Mouse (Mus musculus) heart, embryonic 11.5 days (tissue): ENCODE measurements around the gene Arhgef5. TPM values are rescaled to one million over a fixed set of nuclear protein-coding genes. Genes with fewer than 3 reads are reported as not detected.
A peak's percentile ranks its signal among the peaks of the same experiment; 100 is the strongest.
"Not testable (repeated sequence)": the region's sequence is repeated elsewhere in the genome, so short reads cannot be mapped to it uniquely, and the experiment has no call there.

Experiments
- ATAC-seq: fragments of 200-750 bp; cut with Nextera tagmentation; replicated peaks from 2 replicates; pipeline ENCODE4 v1.8.0; 2017; ENCODE audit warnings: moderate library complexity; ENCODE audit not compliant: insufficient number of reproducible peaks, low FRiP score, low TSS enrichment
- H3K27ac ChIP-seq: fragments of 300-500 bp; sonication (generic); 2 replicates; pipeline ENCODE4 v1.5.1; 2014; ENCODE audit warnings: mild to moderate bottlenecking, low read depth, low read length
- H3K27me3 ChIP-seq: fragments of 300-500 bp; sonication (generic); 2 replicates; pipeline ENCODE4 v1.6.1; 2014; ENCODE audit warnings: mild to moderate bottlenecking, low read length, mixed read lengths; ENCODE audit not compliant: control insufficient read depth, insufficient read depth
- H3K36me3 ChIP-seq: fragments of 300-500 bp; sonication (generic); 2 replicates; pipeline ENCODE4 v1.6.1; 2014; ENCODE audit warnings: mild to moderate bottlenecking, low read length, moderate library complexity, mixed read lengths; ENCODE audit not compliant: control insufficient read depth, insufficient read depth
- H3K4me1 ChIP-seq: fragments of 300-500 bp; sonication (generic); 2 replicates; pipeline ENCODE4 v1.6.1; 2014; ENCODE audit warnings: low read length; ENCODE audit not compliant: control insufficient read depth, insufficient read depth
- H3K4me2 ChIP-seq: fragments of 300-500 bp; sonication (generic); 2 replicates; pipeline ENCODE4 v1.6.1; 2014; ENCODE audit warnings: mild to moderate bottlenecking, moderate library complexity
- H3K4me3 ChIP-seq: fragments of 300-500 bp; sonication (generic); 2 replicates; pipeline ENCODE4 v1.5.1; 2014; ENCODE audit warnings: low read depth, low read length
- H3K9ac ChIP-seq: fragments of 300-500 bp; sonication (generic); 2 replicates; pipeline ENCODE4 v1.6.1; 2014; ENCODE audit warnings: mild to moderate bottlenecking, low read depth, low read length, moderate library complexity
- H3K9me3 ChIP-seq: fragments of 300-500 bp; sonication (generic); replicated peaks from 2 replicates; pipeline ENCODE4 v1.6.1; 2016; ENCODE audit warnings: low read length; ENCODE audit not compliant: control insufficient read depth
- WGBS: fragments of 180-500 bp; shearing (Covaris S2); extraction: QIAGEN DNeasy Blood & Tissue Kit; methylation state at CpG from one replicate; pipeline ENCODE4 v1.1.7; 2014; ENCODE audit not compliant: insufficient replicate concordance; 5-methylcytosine and 5-hydroxymethylcytosine counted together
- polyA plus RNA-seq: library from polyadenylated mRNA; unstranded; fragments of >200 nt; fragmentation: Nextera tagmentation; extraction: Ambion mirVana; gene quantifications from 2 replicates; pipeline ENCODE4 v1.2.1, GENCODE M21; 2014

Gene Arhgef5
- 5.1 and 7.5 TPM in 2 replicates for polyA plus RNA-seq

GRCm38 (mm10) chr6:43265363-43266041 is at the start of gene Arhgef5:
Gene Arhgef5, plus strand, starts transcription at chr6:43265582.
- Histone ChIP-seq H3K4me2 (peak within 1 kb of the TSS; percentile 94), H3K4me1 (no peaks in the 10 kb centered on the region), H3K9me3 (no peaks in the 10 kb centered on the region), H3K4me3 (peak within 1 kb of the TSS; percentile 77), H3K9ac (peak within 1 kb of the TSS; percentile 85), H3K27ac (peak within 1 kb of the TSS; percentile 72), H3K36me3 (no peaks in the 10 kb centered on the region), H3K27me3 (no peaks in the 10 kb centered on the region)
- WGBS: under 1% methylated on average over 48 of the region's 48 CpGs
- ATAC-seq: peak; percentile 69

GRCm38 (mm10) chr6:43231255-43231654 is 34.1 kb upstream of the Arhgef5 start, which contains the start of gene Olfr47:
Gene Olfr47, plus strand, starts transcription at chr6:43231529.
- 71% methylated on average over 1 of the region's 1 CpGs for WGBS
- ATAC-seq, H3K4me1 ChIP-seq: not testable (repeated sequence)

GRCm38 (mm10) chr6:43242061-43242460 is 23.3 kb upstream of the Arhgef5 start:
- Histone ChIP-seq H3K4me3 (no peak overlapping the region), H3K4me1 (no peaks in the 10 kb centered on the region), H3K9me3 (no peaks in the 10 kb centered on the region), H3K36me3 (no peaks in the 10 kb centered on the region), H3K4me2 (no peak overlapping the region), H3K9ac (no peak overlapping the region), H3K27me3 (no peaks in the 10 kb centered on the region), H3K27ac (no peak overlapping the region)
- no peak for ATAC-seq
- WGBS: 9% methylated on average over 4 of the region's 4 CpGs

More at GRCm38 (mm10) chr6:43231255-43231654, 34.1 kb upstream of the Arhgef5 start, which contains the start of gene Olfr47:
- H3K9ac ChIP-seq, H3K9me3 ChIP-seq, H3K36me3 ChIP-seq, H3K4me2 ChIP-seq, H3K4me3 ChIP-seq, H3K27ac ChIP-seq, H3K27me3 ChIP-seq: not testable (repeated sequence)

- ATAC-seq: no peak
- no peak overlapping the region for H3K4me3 ChIP-seq
- H3K9me3 ChIP-seq: no peaks in the 10 kb centered on the region
- WGBS: 46% methylated on average over 3 of the region's 3 CpGs
- H3K36me3 ChIP-seq: no peaks in the 10 kb centered on the region
- H3K27ac ChIP-seq: no peak overlapping the region
- H3K27me3 ChIP-seq: no peaks in the 10 kb centered on the region
- no peak overlapping the region for H3K4me2 ChIP-seq
- no peak overlapping the region for H3K9ac ChIP-seq
- peaks cover 5% of the 10 kb centered on the region for H3K4me1 ChIP-seq
Measured at GRCm38 (mm10) chr6:43247396-43247795, 18.0 kb upstream of the Arhgef5 start.

GRCm38 (mm10) chr6:43252994-43253393 is 12.4 kb upstream of the Arhgef5 start:
- H3K27ac ChIP-seq: no peak overlapping the region
- no peak for ATAC-seq
- no peak overlapping the region for H3K4me2 ChIP-seq
- H3K4me3 ChIP-seq: no peak overlapping the region
- WGBS: 67% methylated on average over 1 of the region's 1 CpGs
- peaks cover 5% of the 10 kb centered on the region for H3K4me1 ChIP-seq
- no peaks in the 10 kb centered on the region for H3K27me3 ChIP-seq
- H3K9me3 ChIP-seq: no peaks in the 10 kb centered on the region
- no peak overlapping the region for H3K9ac ChIP-seq
- H3K36me3 ChIP-seq: no peaks in the 10 kb centered on the region

GRCm38 (mm10) chr6:43254193-43254926 is 11.0 kb upstream of the Arhgef5 start:
- no peak overlapping the region for H3K4me2 ChIP-seq
- ATAC-seq: no peak
- peaks cover 5% of the 10 kb centered on the region for H3K4me1 ChIP-seq
- H3K27me3 ChIP-seq: no peaks in the 10 kb centered on the region
- no peak overlapping the region for H3K4me3 ChIP-seq
- H3K27ac ChIP-seq: no peak overlapping the region
- WGBS: 62% methylated on average over 7 of the region's 7 CpGs
- H3K36me3 ChIP-seq: no peaks in the 10 kb centered on the region
- H3K9ac ChIP-seq: no peak overlapping the region
- H3K9me3 ChIP-seq: no peaks in the 10 kb centered on the region

GRCm38 (mm10) chr6:43260756-43261155 is 4.6 kb upstream of the Arhgef5 start:
- Histone ChIP-seq H3K9me3 (no peaks in the 10 kb centered on the region), H3K27me3 (no peaks in the 10 kb centered on the region), H3K27ac (no peak overlapping the region), H3K4me2 (no peak overlapping the region), H3K4me3 (no peak overlapping the region), H3K9ac (no peak overlapping the region), H3K4me1 (no peaks in the 10 kb centered on the region), H3K36me3 (no peaks in the 10 kb centered on the region)
- ATAC-seq: no peak
- WGBS: 58% methylated on average over 2 of the region's 2 CpGs

GRCm38 (mm10) chr6:43266356-43266755 is 974 bp downstream of the Arhgef5 start:
- Histone ChIP-seq H3K4me1 (no peaks in the 10 kb centered on the region), H3K9ac (peak overlapping the region; percentile 85), H3K4me2 (peak overlapping the region; percentile 94), H3K36me3 (no peaks in the 10 kb centered on the region), H3K4me3 (peak overlapping the region; percentile 77), H3K27ac (peak overlapping the region; percentile 72), H3K27me3 (no peaks in the 10 kb centered on the region), H3K9me3 (no peaks in the 10 kb centered on the region)
- peak; percentile 64; the same call in 1 of the 2 replicates for ATAC-seq
- under 1% methylated on average over 8 of the region's 8 CpGs for WGBS
